Mouse (Mus musculus) ovary, adult 10 weeks (tissue): ENCODE data around the gene Bspry. TPM values are rescaled to one million over a fixed set of nuclear protein-coding genes. Genes with fewer than 3 reads are reported as not detected.

Source experiments
- polyA plus RNA-seq: library from polyadenylated mRNA; stranded (reverse); fragments of 350-450 nt; fragmentation: Illumina TruSeq; extraction: RNeasy Lipid Tissue Mini Kit (QIAGEN cat#74804); gene quantifications from one replicate; pipeline ENCODE4 v1.2.3, GENCODE M21; 2014

The Bspry gene
- 0.54 TPM for polyA plus RNA-seq

DNA sequence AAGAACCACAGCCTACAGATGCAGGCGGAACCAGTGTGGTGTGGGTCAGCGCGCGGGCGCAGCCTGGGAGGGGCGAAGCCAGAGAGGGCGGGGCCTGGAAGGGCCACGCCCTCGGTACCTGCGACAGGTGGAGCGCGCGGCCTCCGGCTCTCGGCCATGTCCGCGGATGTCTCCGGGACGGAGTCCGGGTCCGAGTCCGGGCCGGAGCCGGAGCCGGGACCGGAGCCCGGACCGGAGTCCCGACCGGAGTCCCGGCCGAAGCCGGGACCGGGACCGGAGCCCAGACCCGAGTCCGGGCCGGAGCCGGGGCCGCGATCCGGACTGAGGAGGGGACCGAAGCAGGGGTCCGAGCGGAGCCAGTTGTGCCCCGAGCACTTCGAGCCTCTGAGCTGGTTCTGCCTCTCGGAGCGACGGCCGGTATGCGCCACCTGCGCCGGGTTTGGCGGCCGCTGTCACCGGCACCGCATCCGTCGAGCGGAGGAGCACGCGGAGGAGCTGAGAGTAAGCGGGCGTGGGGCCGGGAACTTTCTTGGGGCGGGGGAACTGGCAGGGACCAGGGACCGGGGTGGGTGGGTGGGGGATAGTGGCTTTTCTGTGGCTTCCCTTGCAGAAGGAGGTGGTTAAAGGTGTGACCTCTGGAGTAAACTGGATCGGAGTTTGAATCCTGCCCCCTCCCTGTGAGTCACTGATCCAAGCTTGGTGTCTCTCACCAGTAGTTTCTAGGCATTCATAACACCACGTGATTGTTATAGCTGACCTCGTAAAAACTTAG, at the start of gene Bspry:
Bspry (plus strand) TSS at position 117 of the 772 bp plus-strand sequence.

DNA sequence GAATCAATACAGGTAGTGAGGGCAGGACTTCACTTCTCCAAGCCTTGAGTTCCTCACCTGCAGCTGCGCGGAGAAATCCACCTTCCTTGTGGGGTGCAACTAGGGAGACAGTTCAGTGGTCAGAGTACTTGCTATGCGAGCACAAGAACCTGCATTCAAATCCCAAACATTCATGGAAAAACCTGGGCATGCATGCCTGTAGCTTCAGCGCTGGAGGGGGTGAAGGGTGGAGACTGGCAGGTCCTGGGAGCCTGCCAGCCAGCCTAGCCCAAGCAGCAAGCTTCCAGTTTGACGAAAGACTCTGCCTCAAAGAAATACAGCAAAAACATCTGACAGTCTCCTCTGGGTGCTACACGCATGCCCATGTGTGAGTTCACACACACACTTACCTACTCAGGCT, 44.8 kb upstream of the Bspry start, which contains the start of gene Rnf183:
Rnf183 (minus strand) TSS at position 172 of the 400 bp plus-strand sequence.

DNA sequence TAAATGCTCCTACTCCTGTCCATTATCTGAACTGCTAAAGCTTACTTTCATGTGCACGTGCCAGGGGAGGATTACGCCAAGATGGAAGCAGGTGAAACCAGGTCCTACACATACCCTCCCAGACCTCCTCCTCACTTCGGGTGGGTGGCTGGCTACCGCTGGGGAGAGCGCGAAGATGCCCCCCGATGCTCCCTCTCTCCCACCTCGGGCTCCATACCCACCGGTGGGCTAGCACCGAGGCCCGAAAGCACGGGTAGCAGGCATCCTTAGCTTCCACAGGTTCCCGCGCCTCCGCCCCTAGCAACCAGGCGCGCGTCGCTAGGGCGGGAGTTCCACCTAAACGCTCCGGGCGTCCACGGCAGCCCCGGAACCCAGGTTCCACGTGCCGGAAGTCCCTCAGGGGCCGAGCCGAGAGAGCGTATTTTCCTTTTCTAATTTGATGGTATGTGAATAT, 9.2 kb upstream of the Bspry start, which contains the start of gene Wdr31:
Wdr31 (minus strand) TSS at position 299 of the 454 bp plus-strand sequence.

DNA sequence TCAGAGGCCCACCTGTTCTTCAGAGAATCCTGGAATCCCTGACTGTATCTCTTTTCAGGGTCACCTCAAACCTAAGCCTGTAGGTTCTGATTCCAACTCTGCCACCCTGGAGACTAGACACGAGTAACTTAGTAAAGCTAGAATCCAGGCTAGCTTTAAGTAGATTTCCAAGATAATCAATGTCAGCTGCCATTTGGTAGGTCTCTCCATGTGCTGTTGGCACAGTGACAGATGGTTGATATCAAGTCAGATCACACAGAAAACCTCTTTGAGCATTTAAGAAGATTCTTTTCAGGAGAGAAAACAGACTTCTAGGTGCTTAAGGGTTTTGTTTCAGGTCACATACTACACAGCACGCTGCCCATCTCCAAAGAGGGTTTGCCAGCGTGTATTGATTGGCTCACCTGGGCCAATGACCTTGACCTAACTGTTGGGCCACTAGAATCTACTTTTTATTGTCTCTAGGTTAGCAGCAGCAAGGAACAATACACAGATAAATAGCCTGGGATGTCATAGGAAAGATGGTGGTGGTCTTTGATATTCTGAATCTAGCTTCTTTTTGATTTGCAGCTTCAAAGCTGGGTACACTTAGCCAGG, 23.6 kb downstream of the Bspry start, which contains the start of gene Hdhd3:
Hdhd3 (minus strand) TSS at position 94 of the 597 bp plus-strand sequence.

DNA sequence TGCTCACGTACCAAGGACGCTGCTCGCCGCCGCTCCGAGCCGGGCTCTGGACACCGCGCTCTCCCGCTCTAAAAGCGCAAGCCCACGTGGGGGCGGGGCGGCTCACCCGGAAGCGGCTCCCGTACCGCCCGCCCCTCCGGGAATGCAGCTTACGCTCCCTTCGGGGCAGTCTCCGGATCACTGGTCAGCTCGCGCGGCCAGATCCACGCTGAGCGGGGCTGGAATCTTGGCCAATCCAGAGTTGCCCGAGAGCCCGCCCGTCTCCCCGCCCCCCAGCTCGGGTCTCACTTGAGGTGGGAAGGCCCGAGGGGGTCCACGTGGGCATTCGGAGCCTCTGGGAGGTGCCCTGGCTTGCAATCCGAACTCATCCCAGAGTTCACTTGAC, 40.0 kb downstream of the Bspry start, which contains the start of gene Alad:
Alad (minus strand) TSS at position 70 of the 385 bp plus-strand sequence.

DNA sequence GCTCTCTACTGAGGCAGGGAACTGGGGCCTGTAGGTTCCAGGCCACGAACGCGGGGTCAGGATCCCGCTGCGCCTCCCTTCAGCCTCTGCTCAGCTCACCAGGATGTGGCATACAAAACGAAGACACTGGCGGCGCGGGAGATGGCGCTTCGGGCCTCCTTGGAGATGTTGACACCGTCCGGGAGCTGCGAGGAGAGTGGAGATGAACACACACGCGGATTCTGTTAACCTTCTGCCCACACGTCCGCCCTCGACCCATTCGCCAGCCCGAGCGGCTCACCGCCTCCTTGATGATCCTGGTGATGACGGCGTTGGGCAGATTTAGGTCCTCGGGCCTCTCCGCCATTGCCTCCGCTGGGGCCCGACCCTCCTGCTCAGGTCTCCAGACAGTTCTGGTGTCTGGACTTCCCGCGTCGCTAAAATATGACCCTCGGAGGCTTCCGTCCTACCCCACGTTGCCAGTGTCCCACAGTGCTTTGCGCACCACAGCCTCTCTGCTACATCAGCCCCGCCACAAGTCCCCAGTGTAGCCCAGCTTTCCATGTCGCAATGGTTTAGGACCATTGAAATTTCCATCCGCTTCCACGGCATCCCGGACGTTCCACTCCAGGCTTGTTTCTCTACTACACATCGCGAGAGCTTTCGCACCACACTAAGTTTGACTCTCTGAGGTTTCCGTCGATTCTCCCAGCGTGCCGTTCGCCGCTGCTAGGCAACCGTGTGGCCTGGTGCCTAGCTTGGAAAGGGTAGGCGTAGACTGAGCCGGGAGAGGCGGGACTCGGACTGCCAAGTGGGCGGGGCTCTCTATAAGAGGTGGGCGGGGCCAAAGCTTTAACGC, 45.0 kb downstream of the Bspry start, which contains the start of the genes Pole3 and 4933430I17Rik:
Pole3 (minus strand) TSS at position 418 of the 838 bp plus-strand sequence.
4933430I17Rik (plus strand) TSS at position 719 of the 838 bp plus-strand sequence.

Other genes with a start within 250 kb of the Bspry start
- 44.2 TPM for gene Zfp37, start 249.0 kb upstream of the Bspry start, polyA plus RNA-seq
- gene Slc31a2, start 217.5 kb upstream of the Bspry start, polyA plus RNA-seq, result 11.1 TPM
- 16.6 TPM for gene Fkbp15, start 119.5 kb upstream of the Bspry start, polyA plus RNA-seq
- 98.3 TPM for gene Slc31a1, start 119.3 kb upstream of the Bspry start, polyA plus RNA-seq
- gene Cdc26, start 71.4 kb upstream of the Bspry start, polyA plus RNA-seq, result 79.3 TPM
- 16.1 TPM for gene Prpf4, start 71.3 kb upstream of the Bspry start, polyA plus RNA-seq
- gene Rnf183, start 44.8 kb upstream of the Bspry start, polyA plus RNA-seq, result not detected
- 4.3 TPM for gene Wdr31, start 9.2 kb upstream of the Bspry start, polyA plus RNA-seq
- not detected for gene Hdhd3, start 23.4 kb downstream of the Bspry start, polyA plus RNA-seq
- gene Alad, start 39.9 kb downstream of the Bspry start, polyA plus RNA-seq, result 0.71 TPM
- gene Pole3, start 45.0 kb downstream of the Bspry start, polyA plus RNA-seq, result 50.5 TPM
- 0.77 TPM for gene 4933430I17Rik, start 45.3 kb downstream of the Bspry start, polyA plus RNA-seq
- gene Rgs3, start 79.8 kb downstream of the Bspry start, polyA plus RNA-seq, result 6.6 TPM